Mouse (Mus musculus) liver, embryonic 12.5 days (tissue): ENCODE measurements around the gene Baiap3. TPM values are rescaled to one million over a fixed set of nuclear protein-coding genes. Genes with fewer than 3 reads are reported as not detected.
"Not testable (repeated sequence)": the region's sequence is repeated elsewhere in the genome, so short reads cannot be mapped to it uniquely, and the experiment has no call there.

Source experiments
- ATAC-seq: fragments of 200-750 bp; cut with Nextera tagmentation; 2 replicates; pipeline ENCODE4 v1.8.0; 2017; ENCODE audit warnings: moderate number of reproducible peaks, mild to moderate bottlenecking, moderate library complexity
- H3K27ac ChIP-seq: fragments of 300-500 bp; sonication (generic); 2 replicates; pipeline ENCODE4 v1.5.1; 2016; ENCODE audit warnings: mild to moderate bottlenecking
- H3K27me3 ChIP-seq: fragments of 300-500 bp; sonication (generic); replicated peaks from 2 replicates; pipeline ENCODE4 v1.6.1; 2016; ENCODE audit warnings: mild to moderate bottlenecking, moderate library complexity
- H3K36me3 ChIP-seq: fragments of 300-500 bp; sonication (generic); 2 replicates; pipeline ENCODE4 v1.6.1; 2016; ENCODE audit warnings: mild to moderate bottlenecking, moderate library complexity
- H3K4me1 ChIP-seq: fragments of 300-500 bp; sonication (generic); 2 replicates; pipeline ENCODE4 v1.6.1; 2016
- H3K4me2 ChIP-seq: fragments of 300-500 bp; sonication (generic); 2 replicates; pipeline ENCODE4 v1.6.1; 2016; ENCODE audit warnings: mild to moderate bottlenecking, moderate library complexity
- H3K4me3 ChIP-seq: fragments of 300-500 bp; sonication (generic); 2 replicates; pipeline ENCODE4 v1.5.1; 2016; ENCODE audit warnings: mild to moderate bottlenecking, moderate library complexity
- H3K9ac ChIP-seq: fragments of 300-500 bp; sonication (generic); 2 replicates; pipeline ENCODE4 v1.6.1; 2016; ENCODE audit warnings: mild to moderate bottlenecking, moderate library complexity
- H3K9me3 ChIP-seq: fragments of 300-500 bp; sonication (generic); replicated peaks from 2 replicates; pipeline ENCODE4 v1.6.1; 2016; ENCODE audit warnings: mild to moderate bottlenecking, moderate library complexity
- WGBS: fragments of 180-500 bp; shearing (Covaris S2); methylation state at CpG from one replicate; pipeline ENCODE4 v1.1.7; 2016; ENCODE audit not compliant: insufficient replicate concordance; 5-methylcytosine and 5-hydroxymethylcytosine counted together
- polyA plus RNA-seq: library from polyadenylated mRNA; unstranded; fragments of >200 nt; fragmentation: Nextera tagmentation; extraction: Ambion mirVana; gene quantifications from 2 replicates; pipeline ENCODE4 v1.2.1, GENCODE M21; 2016

Gene Baiap3
- polyA plus RNA-seq, 1 experiment from 2014 or later = 0.30 TPM

DNA sequence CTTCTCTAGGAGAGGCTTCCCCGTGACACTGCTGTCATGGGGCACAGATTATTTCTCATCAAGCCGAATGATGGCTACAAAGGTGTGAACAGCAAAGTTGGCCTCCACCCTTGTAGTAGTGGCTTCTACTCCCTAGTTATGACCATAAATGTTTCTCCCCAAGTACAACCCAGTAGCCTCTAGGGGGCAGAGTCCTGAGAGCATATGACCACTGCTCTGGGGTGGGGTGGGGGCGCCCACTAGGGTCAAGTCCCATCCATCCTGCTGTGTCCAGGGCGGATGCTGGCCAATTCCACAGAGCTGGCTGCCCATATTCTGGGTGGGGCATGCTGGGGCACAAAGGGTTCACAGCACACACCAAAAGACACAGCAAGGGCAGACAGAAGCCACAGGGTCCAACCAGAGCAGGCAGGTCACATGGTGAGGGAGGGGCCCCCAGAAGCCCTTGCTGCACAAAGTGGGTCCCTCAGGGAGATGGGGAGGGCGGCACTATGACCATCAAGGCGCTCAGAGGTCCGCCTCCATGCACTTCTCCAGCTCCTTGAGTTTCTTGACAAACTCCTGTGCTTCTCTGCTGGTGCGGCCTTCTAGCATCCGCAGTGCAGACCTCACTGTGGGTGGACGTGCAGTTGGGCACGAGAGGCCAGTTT lies 12.9 kb downstream of the Baiap3 start:
- Histone ChIP-seq H3K4me2 (no peak overlapping the region), H3K4me3 (no peak overlapping the region), H3K36me3 (peaks cover 35% of the 10 kb centered on the region), H3K27me3 (peaks cover 16% of the 10 kb centered on the region; the same call in 1 of the 2 replicates), H3K9ac (no peak overlapping the region), H3K9me3 (no peaks in the 10 kb centered on the region), H3K27ac (no peak overlapping the region), H3K4me1 (peaks cover 24% of the 10 kb centered on the region)
- ATAC-seq = no peak
- WGBS = 84% methylated on average over 11 of the region's 11 CpGs

DNA sequence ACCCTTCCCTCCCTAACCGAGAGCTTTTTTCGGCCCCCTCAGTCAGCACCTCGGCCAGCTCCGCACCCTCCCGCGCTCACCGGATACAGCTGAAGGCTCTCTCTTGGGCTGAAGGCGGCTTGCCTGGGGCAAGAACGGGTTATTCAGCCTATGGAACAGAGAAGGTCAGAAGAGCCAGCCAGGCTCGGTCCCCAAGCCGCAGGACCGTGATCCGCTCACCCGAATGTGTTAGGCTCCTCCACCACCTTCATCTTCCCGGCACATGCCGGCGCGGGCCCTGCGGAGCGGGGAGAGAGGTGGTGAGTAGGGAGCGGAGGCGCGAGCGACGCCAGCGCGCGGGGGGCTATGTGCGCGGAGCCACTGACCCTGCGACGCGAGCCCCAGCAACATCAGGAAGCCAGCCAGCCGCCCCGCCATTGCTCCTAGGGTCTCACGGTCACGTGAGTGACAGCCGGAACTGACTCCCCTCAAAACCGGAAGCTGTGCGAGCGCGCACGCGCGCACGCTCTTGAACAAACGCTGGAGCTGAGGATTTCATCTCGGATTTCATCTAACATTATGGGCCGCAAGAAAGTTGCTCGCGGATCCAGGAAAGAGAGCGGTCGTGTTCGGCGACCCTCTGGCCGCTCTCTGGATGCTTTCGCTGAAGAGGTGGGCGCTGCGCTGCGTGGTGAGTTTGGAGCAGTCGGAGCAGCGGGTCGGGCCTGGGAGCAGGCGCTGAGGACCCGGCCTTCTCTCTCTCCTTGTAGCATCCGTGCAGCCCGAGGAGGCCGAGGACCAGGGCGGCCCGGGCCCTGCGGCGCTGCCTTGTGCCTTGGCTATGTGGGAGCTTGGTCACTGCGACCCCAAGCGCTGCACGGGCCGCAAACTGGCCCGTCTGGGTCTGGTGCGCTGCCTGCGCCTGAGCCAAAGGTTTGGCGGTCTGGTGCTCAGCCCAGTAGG lies 16.2 kb downstream of the Baiap3 start, which contains the start of the genes Gnptg and Tsr3:
Gene Gnptg (minus strand): TSS at position 430 of the 942 bp plus-strand sequence.
Gene Tsr3 (plus strand): TSS at position 476 of the 942 bp plus-strand sequence.
- Histone ChIP-seq H3K4me2 (peak within 1 kb of the TSS; percentile 96), H3K4me1 (peaks cover 24% of the 10 kb centered on the region), H3K4me3 (peak within 1 kb of the TSS; percentile 96), H3K9ac (peak within 1 kb of the TSS; percentile 80), H3K27ac (peak within 1 kb of the TSS; percentile 72), H3K36me3 (peaks cover 50% of the 10 kb centered on the region), H3K9me3 (no peaks in the 10 kb centered on the region), H3K27me3 (no peaks in the 10 kb centered on the region)
- peak; percentile 82 for ATAC-seq
- WGBS = under 1% methylated on average over 80 of the region's 80 CpGs

- H3K4me1 ChIP-seq = peaks cover 12% of the 10 kb centered on the region
- no peak overlapping the region for H3K4me2 ChIP-seq
- peaks cover 33% of the 10 kb centered on the region for H3K36me3 ChIP-seq
- no peak for ATAC-seq
- 82% methylated on average over 9 of the region's 9 CpGs for WGBS
- H3K4me3 ChIP-seq = no peak overlapping the region
- no peak overlapping the region for H3K27ac ChIP-seq
- no peak overlapping the region for H3K9ac ChIP-seq
- H3K27me3 ChIP-seq = no peaks in the 10 kb centered on the region
- no peaks in the 10 kb centered on the region for H3K9me3 ChIP-seq
Observed at GRCm38 (mm10) chr17:25235635-25236034, 20.5 kb downstream of the Baiap3 start.

GRCm38 (mm10) chr17:25231621-25232020 lies 24.5 kb downstream of the Baiap3 start:
- not testable (repeated sequence) for H3K4me2 ChIP-seq, H3K9ac ChIP-seq, H3K9me3 ChIP-seq, H3K27me3 ChIP-seq, H3K4me3 ChIP-seq, ATAC-seq, H3K27ac ChIP-seq
- peaks cover 73% of the 10 kb centered on the region for H3K36me3 ChIP-seq
- 90% methylated on average over 7 of the region's 11 CpGs for WGBS
- peaks cover 22% of the 10 kb centered on the region for H3K4me1 ChIP-seq

- ATAC-seq = no peak
- 95% methylated on average over 3 of the region's 3 CpGs for WGBS
- H3K36me3 ChIP-seq = peaks cover 75% of the 10 kb centered on the region
Observed at GRCm38 (mm10) chr17:25230700-25231099, 25.5 kb downstream of the Baiap3 start.

GRCm38 (mm10) chr17:25230014-25230655 lies 26.0 kb downstream of the Baiap3 start:
- ATAC-seq, H3K27me3 ChIP-seq, H3K9me3 ChIP-seq, H3K9ac ChIP-seq, H3K27ac ChIP-seq, H3K4me3 ChIP-seq, H3K4me2 ChIP-seq: not testable (repeated sequence)
- Histone ChIP-seq H3K4me1 (peaks cover 37% of the 10 kb centered on the region), H3K36me3 (peaks cover 69% of the 10 kb centered on the region)
- WGBS = 75% methylated on average over 17 of the region's 17 CpGs

More at GRCm38 (mm10) chr17:25230700-25231099, 25.5 kb downstream of the Baiap3 start:
- Histone ChIP-seq H3K4me1 (peaks cover 31% of the 10 kb centered on the region), H3K27me3 (no peaks in the 10 kb centered on the region), H3K9ac (no peak overlapping the region), H3K4me3 (no peak overlapping the region), H3K27ac (no peak overlapping the region), H3K4me2 (no peak overlapping the region), H3K9me3 (no peaks in the 10 kb centered on the region)

GRCm38 (mm10) chr17:25227991-25228390 lies 28.2 kb downstream of the Baiap3 start:
- Histone ChIP-seq H3K4me2 (peak overlapping the region; percentile 89), H3K4me3 (no peak overlapping the region), H3K4me1 (peaks cover 57% of the 10 kb centered on the region), H3K27me3 (no peaks in the 10 kb centered on the region), H3K27ac (peak overlapping the region; percentile 99; the same call in 1 of the 2 replicates), H3K9ac (no peak overlapping the region; the same call in 1 of the 2 replicates), H3K36me3 (peaks cover 60% of the 10 kb centered on the region), H3K9me3 (no peaks in the 10 kb centered on the region)
- 91% methylated on average over 5 of the region's 5 CpGs for WGBS
- no peak for ATAC-seq

DNA sequence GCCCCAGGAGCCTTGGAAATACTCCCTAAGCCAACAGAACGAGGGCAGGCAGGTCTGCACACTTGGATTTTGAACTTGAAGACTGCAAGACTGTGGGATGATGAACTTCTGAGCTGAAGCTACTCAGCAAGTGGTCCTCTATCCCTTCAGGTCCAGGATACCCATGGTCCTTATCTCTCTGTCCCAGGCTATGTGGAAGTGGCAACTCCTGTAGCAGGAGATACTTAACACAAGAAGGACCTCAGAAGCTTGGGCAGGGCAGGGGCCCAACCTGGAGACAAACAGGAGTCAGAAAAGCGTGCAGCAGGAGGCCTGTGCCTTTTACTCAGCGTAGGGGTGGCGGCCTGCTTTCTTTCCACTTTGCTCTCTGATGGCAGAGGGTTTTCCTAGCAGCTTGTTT lies 30.5 kb downstream of the Baiap3 start:
- WGBS = 26% methylated on average over 4 of the region's 4 CpGs
- Histone ChIP-seq H3K4me1 (peaks cover 69% of the 10 kb centered on the region), H3K27me3 (no peaks in the 10 kb centered on the region), H3K4me2 (peak overlapping the region; percentile 89), H3K9me3 (no peaks in the 10 kb centered on the region), H3K9ac (peak overlapping the region; percentile 89), H3K27ac (peak overlapping the region; percentile 99), H3K4me3 (peak overlapping the region; percentile 80), H3K36me3 (peaks cover 50% of the 10 kb centered on the region)
- peak; percentile 76 for ATAC-seq

DNA sequence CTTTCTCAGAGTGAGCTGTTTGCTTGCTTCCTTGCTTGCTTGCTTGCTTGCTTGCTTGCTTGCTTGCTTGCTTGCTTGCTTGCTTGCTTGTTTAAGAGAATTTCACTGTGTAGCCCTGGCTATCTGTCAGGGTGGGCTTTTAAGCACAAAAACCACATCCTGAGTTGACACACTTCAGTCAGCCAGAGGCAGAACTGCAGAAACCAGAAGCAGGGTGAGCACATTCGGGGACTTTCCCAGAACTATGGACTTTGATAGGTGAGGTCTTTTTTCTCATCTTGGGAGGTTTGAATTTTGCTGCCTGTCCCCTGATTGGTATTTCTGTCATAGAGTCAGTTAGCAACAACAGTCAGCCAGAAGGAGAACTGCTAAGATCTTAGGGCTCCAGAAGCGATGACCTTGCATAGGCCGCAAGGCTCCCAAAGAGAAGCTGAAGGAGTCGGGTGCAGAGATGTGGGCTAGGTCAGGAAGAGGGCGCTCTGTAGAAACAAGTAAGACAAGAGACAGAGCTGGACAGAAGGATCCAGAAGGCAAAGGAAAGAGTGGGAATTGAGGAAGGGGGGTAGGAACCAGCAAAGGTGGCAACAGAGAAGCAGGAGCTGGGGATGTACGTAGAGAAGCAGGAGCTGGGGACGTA lies 31.5 kb downstream of the Baiap3 start:
- Histone ChIP-seq H3K9ac (peak overlapping the region; percentile 89), H3K27me3 (no peaks in the 10 kb centered on the region), H3K4me3 (peak overlapping the region; percentile 80), H3K9me3 (no peaks in the 10 kb centered on the region), H3K4me1 (peaks cover 74% of the 10 kb centered on the region), H3K36me3 (peaks cover 40% of the 10 kb centered on the region), H3K4me2 (peak overlapping the region; percentile 89), H3K27ac (peak overlapping the region; percentile 99)
- ATAC-seq = no peak
- 56% methylated on average over 7 of the region's 7 CpGs for WGBS

- Histone ChIP-seq H3K36me3 (peaks cover 36% of the 10 kb centered on the region), H3K4me2 (peak overlapping the region; percentile 89), H3K9ac (peak overlapping the region; percentile 89), H3K27me3 (no peaks in the 10 kb centered on the region), H3K4me3 (peak overlapping the region; percentile 80), H3K4me1 (peaks cover 69% of the 10 kb centered on the region), H3K9me3 (no peaks in the 10 kb centered on the region), H3K27ac (peak overlapping the region; percentile 99)
- 8% methylated on average over 6 of the region's 6 CpGs for WGBS
- peak; percentile 64 for ATAC-seq
Observed at GRCm38 (mm10) chr17:25222951-25223601, 33.1 kb downstream of the Baiap3 start.

- ATAC-seq = peak; percentile 68
- Histone ChIP-seq H3K27ac (peak overlapping the region; percentile 99), H3K4me2 (peak overlapping the region; percentile 89), H3K4me3 (peak overlapping the region; percentile 80), H3K9ac (peak overlapping the region; percentile 89), H3K4me1 (peaks cover 64% of the 10 kb centered on the region), H3K36me3 (peaks cover 36% of the 10 kb centered on the region)
- WGBS = 3% methylated on average over 16 of the region's 28 CpGs
- not testable (repeated sequence) for H3K9me3 ChIP-seq, H3K27me3 ChIP-seq
Observed at GRCm38 (mm10) chr17:25222504-25222940, 33.6 kb downstream of the Baiap3 start.
